Mouse (Mus musculus): Measurements from ENCODE around the gene Hopx. TPM values are rescaled to one million over a fixed set of nuclear protein-coding genes. Genes with fewer than 3 reads are reported as not detected.

The Hopx gene
- polyA plus RNA-seq (2012; ENCODE audit: low replicate concordance) = 1.1 and 2.7 TPM in 2 replicates

GRCm38 (mm10) chr5:77114817-77115731 is at the start of gene Hopx:
Gene Hopx (minus strand): TSS chr5:77115121.

Other genes starting within 250 kb of the Hopx start
- gene Aasdh, start 209.6 kb downstream of the Hopx start, polyA plus RNA-seq (2012; ENCODE audit: low replicate concordance) = 0.56 and 3.6 TPM in 2 replicates
- gene Paics, start 163.8 kb downstream of the Hopx start, polyA plus RNA-seq (2012; ENCODE audit: low replicate concordance) = 10.7 and 43.2 TPM in 2 replicates
- gene Ppat, start 163.5 kb downstream of the Hopx start, polyA plus RNA-seq (2012; ENCODE audit: low replicate concordance) = 7.0 and 13.3 TPM in 2 replicates
- gene Srp72, start 140.4 kb downstream of the Hopx start, polyA plus RNA-seq (2012; ENCODE audit: low replicate concordance) = 30.6 and 99.1 TPM in 2 replicates
- 0.39 TPM in 1 of 2 replicates, not detected in the other for gene Arl9, start 111.1 kb downstream of the Hopx start, polyA plus RNA-seq (2012; ENCODE audit: low replicate concordance)
- 0.14 and 1.3 TPM in 2 replicates for gene Thegl, start 99.1 kb downstream of the Hopx start, polyA plus RNA-seq (2012; ENCODE audit: low replicate concordance)
- not detected in 2 replicates for gene Spink2, start 96.3 kb upstream of the Hopx start, polyA plus RNA-seq (2012; ENCODE audit: low replicate concordance)
- gene Rest, start 150.4 kb upstream of the Hopx start, polyA plus RNA-seq (2012; ENCODE audit: low replicate concordance) = 8.7 and 9.1 TPM in 2 replicates
- 31.7 and 62.3 TPM in 2 replicates for gene Noa1, start 195.0 kb upstream of the Hopx start, polyA plus RNA-seq (2012; ENCODE audit: low replicate concordance)
- gene Polr2b, start 195.0 kb upstream of the Hopx start, polyA plus RNA-seq (2012; ENCODE audit: low replicate concordance) = 1.7 and 4.7 TPM in 2 replicates